Mouse (Mus musculus): Measurements from ENCODE around the gene P2rx7.

Gene P2rx7

GRCm38 (mm10) chr5:122643701-122644100, at the start of gene P2rx7:
P2rx7 (plus strand) TSS chr5:122643911.
- DNase-seq (ENCODE audit: low read depth, low spot score), result peak; percentile 34

GRCm38 (mm10) chr5:122595470-122595869, 48.2 kb upstream of the P2rx7 start:
- DNase-seq (ENCODE audit: low read depth, low spot score), result no peak

DNA sequence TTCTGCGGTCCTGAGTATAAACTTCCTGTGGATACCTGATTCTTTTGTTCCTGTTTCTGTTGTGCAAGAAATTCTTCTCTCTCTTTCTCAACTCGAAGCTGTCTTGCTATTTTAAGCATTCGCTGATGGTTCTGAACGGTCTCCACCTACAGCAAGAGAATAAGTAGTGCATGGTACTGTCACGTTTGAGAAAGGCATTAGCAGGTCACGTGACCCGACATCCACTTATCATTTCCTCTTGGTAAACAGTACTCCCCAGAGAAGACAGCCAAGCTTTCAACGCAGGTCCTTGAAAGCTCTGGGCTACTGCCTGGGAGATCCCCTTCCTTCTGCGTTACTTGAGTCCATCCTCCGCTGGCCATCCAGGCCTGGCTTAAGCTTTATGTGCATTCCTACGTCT, 41.5 kb upstream of the P2rx7 start:
- DNase-seq (ENCODE audit: low read depth, low spot score), result peak; percentile 91

GRCm38 (mm10) chr5:122604894-122605293, 38.8 kb upstream of the P2rx7 start:
- no peak for DNase-seq (ENCODE audit: low read depth, low spot score)

GRCm38 (mm10) chr5:122611651-122612050, 32.1 kb upstream of the P2rx7 start:
- DNase-seq (ENCODE audit: low read depth, low spot score), result no peak

- DNase-seq (ENCODE audit: low read depth, low spot score), result peak; percentile 99
Measured at GRCm38 (mm10) chr5:122613908-122614732, 29.6 kb upstream of the P2rx7 start, which contains the start of gene Ift81. Ift81 (minus strand) TSS chr5:122614518.

GRCm38 (mm10) chr5:122617718-122618117, 26.0 kb upstream of the P2rx7 start:
- no peak for DNase-seq (ENCODE audit: low read depth, low spot score)

- DNase-seq (ENCODE audit: low read depth, low spot score), result no peak
Measured at GRCm38 (mm10) chr5:122619686-122620296, 23.9 kb upstream of the P2rx7 start.

GRCm38 (mm10) chr5:122621376-122621886, 22.3 kb upstream of the P2rx7 start:
- DNase-seq (ENCODE audit: low read depth, low spot score), result no peak

- DNase-seq (ENCODE audit: low read depth, low spot score), result no peak
Measured at GRCm38 (mm10) chr5:122622526-122622925, 21.2 kb upstream of the P2rx7 start.

GRCm38 (mm10) chr5:122623861-122624260, 19.9 kb upstream of the P2rx7 start:
- DNase-seq (ENCODE audit: low read depth, low spot score), result no peak

- no peak for DNase-seq (ENCODE audit: low read depth, low spot score)
Measured at GRCm38 (mm10) chr5:122624952-122625479, 18.7 kb upstream of the P2rx7 start.

- no peak for DNase-seq (ENCODE audit: low read depth, low spot score)
Measured at GRCm38 (mm10) chr5:122625565-122626252, 18.0 kb upstream of the P2rx7 start.

- peak; percentile 92 for DNase-seq (ENCODE audit: low read depth, low spot score)
Measured at GRCm38 (mm10) chr5:122627243-122627642, 16.5 kb upstream of the P2rx7 start.

- no peak for DNase-seq (ENCODE audit: low read depth, low spot score)
Measured at GRCm38 (mm10) chr5:122635228-122635627, 8.5 kb upstream of the P2rx7 start.

- no peak for DNase-seq (ENCODE audit: low read depth, low spot score)
Measured at GRCm38 (mm10) chr5:122636308-122636707, 7.4 kb upstream of the P2rx7 start.

DNA sequence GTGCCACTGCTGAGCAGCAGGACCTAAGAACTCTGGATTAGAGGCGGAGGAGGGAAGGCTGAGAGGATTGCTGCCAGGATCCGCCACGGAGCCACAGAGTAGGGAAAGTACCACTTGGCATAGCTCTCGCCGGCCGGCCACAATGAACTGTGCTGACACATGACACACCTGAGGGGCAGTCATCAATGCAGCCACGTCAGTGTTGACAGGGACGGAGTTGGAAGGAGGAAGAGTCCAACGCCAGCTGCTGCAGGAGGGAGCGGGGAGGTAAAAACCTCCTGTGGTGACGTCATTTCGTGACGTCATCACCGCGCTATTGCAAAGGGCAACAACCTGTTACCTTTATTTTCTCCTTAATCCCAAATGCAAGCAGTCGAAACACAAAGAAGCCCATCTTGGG, 6.8 kb upstream of the P2rx7 start:
- DNase-seq (ENCODE audit: low read depth, low spot score), result peak; percentile 44

GRCm38 (mm10) chr5:122638296-122638695, 5.4 kb upstream of the P2rx7 start:
- DNase-seq (ENCODE audit: low read depth, low spot score), result peak; percentile 30

DNA sequence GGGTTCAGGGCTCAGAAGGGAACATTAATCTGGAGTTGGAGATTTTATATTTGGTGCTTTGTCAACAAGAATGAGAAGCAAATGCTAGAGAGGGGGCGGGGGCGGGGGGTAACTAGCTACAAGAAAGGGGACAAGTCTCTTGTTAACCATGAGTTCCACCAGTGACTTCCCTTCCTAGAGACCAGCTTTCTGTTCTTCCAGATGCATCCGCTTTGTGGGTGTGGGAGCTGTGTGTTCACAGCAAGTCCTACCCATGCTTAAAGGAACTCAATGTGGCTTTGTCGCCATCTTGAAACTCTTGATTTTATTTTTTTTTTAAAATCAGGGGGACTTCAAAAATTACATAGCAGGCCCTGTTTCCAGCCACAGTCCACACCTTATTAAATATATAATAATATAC, 4.2 kb upstream of the P2rx7 start:
- no peak for DNase-seq (ENCODE audit: low read depth, low spot score)

- DNase-seq (ENCODE audit: low read depth, low spot score), result no peak
Measured at GRCm38 (mm10) chr5:122639986-122640385, 3.7 kb upstream of the P2rx7 start.

GRCm38 (mm10) chr5:122644111-122644607, 448 bp downstream of the P2rx7 start:
- DNase-seq (ENCODE audit: low read depth, low spot score), result peak; percentile 63

DNA sequence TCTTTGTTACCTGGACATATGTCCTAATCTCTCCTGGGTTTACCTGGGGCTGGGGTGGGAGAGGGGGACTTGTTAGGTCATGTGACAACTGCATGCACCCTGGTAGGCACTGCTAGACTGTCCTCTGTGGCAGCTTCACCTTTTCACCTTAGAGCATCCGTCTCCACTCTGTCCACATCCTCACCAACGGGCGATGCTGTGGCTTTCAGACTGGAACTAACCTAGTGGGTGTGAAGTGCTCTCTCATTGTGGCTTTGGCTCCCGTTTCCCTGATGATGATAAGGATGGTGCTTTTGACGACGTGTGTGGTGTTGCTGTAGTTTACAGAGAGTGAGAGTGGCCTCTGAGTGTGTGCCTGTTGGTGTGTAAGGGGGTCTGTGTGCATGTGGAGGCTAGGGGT, 1.6 kb downstream of the P2rx7 start:
- peak; percentile 61 for DNase-seq (ENCODE audit: low read depth, low spot score)

All from CD4-positive, CD25-positive, alpha-beta regulatory T cell, adult 2 months (primary cell).